Mouse (Mus musculus): ENCODE results near the gene Ugt1a2.
"Not testable (repeated sequence)": the region's sequence is repeated elsewhere in the genome, so short reads cannot be mapped to it uniquely, and the experiment has no call there.

DNA sequence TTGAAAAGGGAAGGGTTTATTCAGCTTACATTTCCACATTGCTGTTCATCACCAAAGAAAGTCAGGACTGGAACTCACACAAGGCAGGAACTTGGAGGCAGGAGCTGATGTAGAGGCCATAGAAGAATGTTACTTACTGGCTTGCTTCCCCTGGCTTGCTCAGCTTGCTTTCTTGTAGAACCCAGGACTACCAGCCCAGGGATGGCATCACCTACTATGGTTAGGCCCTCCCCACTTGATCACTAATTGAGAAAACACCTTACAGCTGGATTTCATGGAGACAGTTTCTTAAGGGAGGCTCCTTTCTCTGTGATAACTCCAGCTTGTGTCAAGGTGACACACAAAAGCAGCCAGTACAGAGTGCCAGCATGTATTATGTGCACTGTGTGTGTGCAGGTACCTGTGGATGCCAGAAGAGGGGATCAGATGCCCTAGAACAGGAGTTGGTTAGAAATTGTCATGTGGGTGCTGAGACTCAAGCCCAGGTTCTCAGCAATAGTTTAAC is 22.7 kb downstream of the Ugt1a2 start:
- not testable (repeated sequence) for TF ChIP-seq GATA1, TAL1 (IDR thresholded peaks at IDR 0.05; ENCODE audit: low read length)
